Comparison of ENCODE assay signal across 34 mouse cellular contexts in genomic region chr10:61201596-61202318, GRCm38 (mm10). TPM values are rescaled to one million over a fixed set of nuclear protein-coding genes. Genes with fewer than 3 reads are reported as not detected.
DNase-seq lines count a peak whose midpoint lies in the region; ATAC-seq and TF ChIP-seq lines count a peak whose summit lies in the region.
"Had no signal": no experiment of that assay in that cellular context is flagged by ENCODE, and none has a peak within 500 bp of the region (broad histone marks: within the 10 kb centered on the region; RNA-seq: fewer than 3 reads in every experiment).

No protein-coding gene starts in this region.

- DNase-seq in 416B (ENCODE audit: low read depth) (peak; percentile 81), A20 (ENCODE audit: low read depth, low spot score) (peak; percentile 71), ES-E14 (ENCODE audit: low read depth, low spot score) (no peak)
- DNase-seq in gastrocnemius, postnatal 10 days, result no peak
- DNase-seq in embryonic facial prominence, embryonic 10.5 days (ENCODE audit: low spot score), result no peak
- DNase-seq in layer of hippocampus, adult 9-11 months, result no peak
- no peak for DNase-seq in adrenal gland, postnatal 36 days
- DNase-seq: adrenal gland, postnatal 10 days; B cell, adult 2 months; cerebellum, adult 11-12 months; cerebellum, adult 8-10 months; cerebellum, postnatal 10 days; cerebellum, postnatal 36 days; embryo, embryonic 11 days; gastrocnemius, postnatal 14 days; heart, adult 18-20 months; heart, postnatal 10 days; heart, postnatal 36 days had no signal

- in situ Hi-C loops in ES-E14 (cut with MboI; ENCODE audit: low sequenced_read_pairs in 2 of 2, unreplicated experiment in 2 of 2), result no loop called here

- H3K9ac ChIP-seq in ES-E14 (ENCODE audit: insufficient read depth, low read depth, low read length, poor library complexity, severe bottlenecking), result peak overlapping the region; percentile 20; the same call in 1 of the 2 replicates
- H3K9ac ChIP-seq: forebrain, embryonic 13.5 days; heart, embryonic 12.5 days; heart, embryonic 15.5 days; hindbrain, embryonic 13.5 days had no signal

- 0 out of 2 replicates have a peak, but pooled peaks cover 2% of the 10 kb centered on the region for H3K36me3 ChIP-seq in ES-E14 (ENCODE audit: control insufficient read depth, insufficient read depth, low read length, poor library complexity, severe bottlenecking)
- no peaks in the 10 kb centered on the region for H3K36me3 ChIP-seq in embryonic facial prominence, embryonic 10.5 days (replicated peaks)
- H3K36me3 ChIP-seq: forebrain, embryonic 10.5 days; G1E; heart, embryonic 12.5 days; heart, embryonic 15.5 days; hindbrain, embryonic 10.5 days; hindbrain, embryonic 13.5 days had no signal

- H3K4me1 ChIP-seq in ES-E14 (ENCODE audit: control insufficient read depth in 2 of 2, insufficient read depth in 2 of 2, low read length in 2 of 2, poor library complexity in 1 of 2), result peaks cover 8 to 30% of the 10 kb centered on the region in 2 experiments
- H3K4me1 ChIP-seq in embryonic facial prominence, embryonic 10.5 days, result peaks cover 25% of the 10 kb centered on the region
- H3K4me1 ChIP-seq: forebrain, embryonic 13.5 days; hindbrain, embryonic 13.5 days had no signal

- peaks cover 8% of the 10 kb centered on the region; the same call in 1 of the 2 replicates for H3K27me3 ChIP-seq in embryonic facial prominence, embryonic 10.5 days (replicated peaks; ENCODE audit: low read depth, poor library complexity, severe bottlenecking)
- H3K27me3 ChIP-seq: forebrain, embryonic 13.5 days; heart, embryonic 15.5 days had no signal

- H3K27ac ChIP-seq in ES-E14 (ENCODE audit: insufficient read depth, low read depth, low read length, poor library complexity, severe bottlenecking), result no peak overlapping the region
- H3K27ac ChIP-seq in embryonic facial prominence, embryonic 10.5 days (replicated peaks), result no peak overlapping the region
- H3K27ac ChIP-seq: forebrain, embryonic 10.5 days; forebrain, embryonic 13.5 days; heart, embryonic 15.5 days; hindbrain, embryonic 10.5 days; hindbrain, embryonic 13.5 days; hindbrain, postnatal 0 days had no signal

- peak; percentile 17; the same call in 1 of the 2 replicates for ATAC-seq in megakaryocyte, adult 5-6 weeks (ENCODE audit: poor library complexity, severe bottlenecking)
- ATAC-seq: forebrain, embryonic 13.5 days; forebrain, embryonic 16.5 days; hindbrain, postnatal 0 days; inflammation-experienced regulatory T-cells, adult 6 months; Patski had no signal

- no peaks in the 10 kb centered on the region for H3K9me3 ChIP-seq in ES-E14 (ENCODE audit: control insufficient read depth, insufficient read depth, low read depth, low read length)
- no peaks in the 10 kb centered on the region for H3K9me3 ChIP-seq in embryonic facial prominence, embryonic 10.5 days
- H3K9me3 ChIP-seq: forebrain, embryonic 10.5 days; forebrain, embryonic 13.5 days; heart, embryonic 12.5 days; heart, embryonic 15.5 days; hindbrain, embryonic 10.5 days; hindbrain, embryonic 13.5 days had no signal

- H3K4me3 ChIP-seq in ES-E14 (ENCODE audit: insufficient read depth in 1 of 2, low read depth in 1 of 2, low read length in 2 of 2, poor library complexity in 1 of 2, severe bottlenecking in 1 of 2), result no peak overlapping the region
- H3K4me3 ChIP-seq in embryonic facial prominence, embryonic 10.5 days, result no peak overlapping the region
- H3K4me3 ChIP-seq: forebrain, embryonic 10.5 days; forebrain, embryonic 13.5 days; heart, embryonic 12.5 days; heart, embryonic 15.5 days; hindbrain, embryonic 10.5 days; hindbrain, embryonic 13.5 days had no signal

- WGBS in embryonic facial prominence, embryonic 10.5 days, result 78% methylated on average over 12 of the region's 12 CpGs

TF ChIP-seq in ES-E14, 5 proteins besides CTCF, POLR2A, EP300 and RAD21:
- no peak for TF ChIP-seq CHD2 (IDR thresholded peaks at IDR 0.05; ENCODE audit: low read depth, low read length)
- TF ChIP-seq ZC3H11A (IDR thresholded peaks at IDR 0.05; ENCODE audit: borderline replicate concordance, low read depth, low read length), result no peak
- no peak for TF ChIP-seq ZNF384 (IDR thresholded peaks at IDR 0.05; ENCODE audit: low read depth, low read length)

RNA-seq across cellular contexts. Expression of gene Tbata, which starts 30.0 kb away (rescaled TPM):
- not detected in 2 replicates for total RNA-seq in ES-E14 (2012; rRNA removed)
- total RNA-seq in megakaryocyte, adult 5-6 weeks (2015), result not detected in 2 replicates
- not detected in 2 replicates for total RNA-seq in megakaryocyte, adult 5-6 weeks (2017)
- not detected for total RNA-seq in gastrocnemius, postnatal 10 days (2021)
- polyA plus RNA-seq in embryonic facial prominence, embryonic 10.5 days (2016; fragmentation: Nextera tagmentation; extraction: Ambion mirVana), result 0.15 and 0.36 TPM in 2 replicates
- not detected for total RNA-seq in adrenal gland, postnatal 36 days (2021)
- total RNA-seq: adrenal gland, adult 18-20 months; adrenal gland, postnatal 10 days; G1E; gastrocnemius, adult 18-20 months; gastrocnemius, postnatal 14 days; gastrocnemius, postnatal 4 days; heart, adult 18-20 months; heart, postnatal 10 days; heart, postnatal 36 days had no signal
- polyA plus RNA-seq: embryonic facial prominence, embryonic 11.5 days; forebrain, embryonic 10.5 days; G1E; heart, embryonic 12.5 days; hindbrain, embryonic 13.5 days; inflammation-experienced regulatory T-cells, adult 6 months; Patski had no signal

RNA-seq across cellular contexts. Expression of gene Sgpl1, which starts 54.3 kb away (rescaled TPM):
- total RNA-seq in ES-E14 (2012; rRNA removed), result 103 and 109 TPM in 2 replicates
- total RNA-seq in megakaryocyte, adult 5-6 weeks (2015), result 78.2 and 85.2 TPM in 2 replicates
- 66.9 and 67.6 TPM in 2 replicates for total RNA-seq in megakaryocyte, adult 5-6 weeks (2017)
- total RNA-seq in gastrocnemius, postnatal 10 days (2021), result 10 to 100 TPM; 16.6 to 19.5 TPM
- polyA plus RNA-seq in embryonic facial prominence, embryonic 10.5 days (2016; fragmentation: Nextera tagmentation; extraction: Ambion mirVana), result 65.4 and 68.5 TPM in 2 replicates
- total RNA-seq in adrenal gland, postnatal 36 days (2021), result 10 to 100 TPM; 67.4 to 86.0 TPM
- polyA plus RNA-seq: G1E had no signal

Comparison
In these comparisons a context has a peak if more than half of its experiments do, and no peak if none do; other contexts are left out.
1. DNase-seq: peak in 416B (single experiment) and A20 (single experiment); none in ES-E14 (single experiment), gastrocnemius, postnatal 10 days (single experiment), embryonic facial prominence, embryonic 10.5 days (single experiment), layer of hippocampus, adult 9-11 months (single experiment) and adrenal gland, postnatal 36 days (0 of 2).